Mouse (Mus musculus): ENCODE measurements around the gene Poll. TPM values are rescaled to one million over a fixed set of nuclear protein-coding genes. Genes with fewer than 3 reads are reported as not detected.

Poll gene
- polyA plus RNA-seq, 1 experiment from 2014 or later, result 5.8 TPM

GRCm38 (mm10) chr19:45580235-45580634, 19.9 kb upstream of the Poll start:
- H3K36me3 ChIP-seq (ENCODE audit: control insufficient read depth, insufficient read depth), result peaks cover 29% of the 10 kb centered on the region
- no peak overlapping the region for H3K4me3 ChIP-seq (ENCODE audit: low read depth, low read length)
- no peaks in the 10 kb centered on the region for H3K9me3 ChIP-seq (ENCODE audit: control insufficient read depth)
- H3K4me1 ChIP-seq (replicated peaks; ENCODE audit: control insufficient read depth, insufficient read depth, low read length), result peaks cover 12% of the 10 kb centered on the region; the same call in 1 of the 2 replicates
- H3K9ac ChIP-seq (ENCODE audit: low read depth, low read length), result no peak overlapping the region
- H3K4me2 ChIP-seq (replicated peaks; ENCODE audit: low read depth), result no peak overlapping the region
- H3K27me3 ChIP-seq (replicated peaks; ENCODE audit: control insufficient read depth, insufficient read depth, low read length), result no peaks in the 10 kb centered on the region
- no peak for TF ChIP-seq CTCF (IDR thresholded peaks at IDR 0.05; ENCODE audit: low read depth)
- WGBS, result 77% methylated on average over 12 of the region's 12 CpGs
- no peak overlapping the region for H3K27ac ChIP-seq (ENCODE audit: low read depth, low read length)
- no peak for ATAC-seq

GRCm38 (mm10) chr19:45579416-45579815, 19.1 kb upstream of the Poll start:
- H3K9ac ChIP-seq (ENCODE audit: low read depth, low read length), result no peak overlapping the region
- no peak for ATAC-seq
- H3K27ac ChIP-seq (ENCODE audit: low read depth, low read length), result no peak overlapping the region
- H3K4me1 ChIP-seq (replicated peaks; ENCODE audit: control insufficient read depth, insufficient read depth, low read length), result peaks cover 16% of the 10 kb centered on the region; the same call in 1 of the 2 replicates
- H3K9me3 ChIP-seq (ENCODE audit: control insufficient read depth), result no peaks in the 10 kb centered on the region
- peaks cover 29% of the 10 kb centered on the region for H3K36me3 ChIP-seq (ENCODE audit: control insufficient read depth, insufficient read depth)
- no peak for TF ChIP-seq CTCF (IDR thresholded peaks at IDR 0.05; ENCODE audit: low read depth)
- no peak overlapping the region for H3K4me2 ChIP-seq (replicated peaks; ENCODE audit: low read depth)
- no peak overlapping the region for H3K4me3 ChIP-seq (ENCODE audit: low read depth, low read length)
- no peaks in the 10 kb centered on the region for H3K27me3 ChIP-seq (replicated peaks; ENCODE audit: control insufficient read depth, insufficient read depth, low read length)
- 88% methylated on average over 7 of the region's 7 CpGs for WGBS

DNA sequence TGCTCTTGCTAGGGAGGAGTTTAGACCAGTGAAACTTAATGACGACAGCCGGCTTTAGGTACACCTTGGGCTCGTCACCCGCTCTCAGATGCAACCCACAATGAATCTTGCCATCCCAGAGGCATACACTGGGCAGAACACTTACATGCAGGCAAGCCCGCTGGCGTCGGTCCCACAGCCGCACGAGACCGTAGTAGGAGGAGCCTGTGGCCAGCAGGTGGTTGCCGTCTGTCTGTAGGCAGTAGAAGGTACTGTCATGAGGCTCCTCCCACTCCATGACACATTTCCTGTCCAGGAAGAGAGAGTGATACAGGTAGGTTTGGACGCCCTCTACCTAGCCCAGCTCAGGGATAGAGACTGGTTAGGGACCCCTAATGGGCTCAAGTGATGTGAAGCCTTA, 18.6 kb upstream of the Poll start:
- 80% methylated on average over 12 of the region's 12 CpGs for WGBS
- no peaks in the 10 kb centered on the region for H3K27me3 ChIP-seq (replicated peaks; ENCODE audit: control insufficient read depth, insufficient read depth, low read length)
- peaks cover 16% of the 10 kb centered on the region; the same call in 1 of the 2 replicates for H3K4me1 ChIP-seq (replicated peaks; ENCODE audit: control insufficient read depth, insufficient read depth, low read length)
- no peak overlapping the region for H3K27ac ChIP-seq (ENCODE audit: low read depth, low read length)
- H3K9me3 ChIP-seq (ENCODE audit: control insufficient read depth), result no peaks in the 10 kb centered on the region
- no peak overlapping the region for H3K9ac ChIP-seq (ENCODE audit: low read depth, low read length)
- no peak for TF ChIP-seq CTCF (IDR thresholded peaks at IDR 0.05; ENCODE audit: low read depth)
- no peak overlapping the region for H3K4me2 ChIP-seq (replicated peaks; ENCODE audit: low read depth)
- H3K4me3 ChIP-seq (ENCODE audit: low read depth, low read length), result no peak overlapping the region
- ATAC-seq, result no peak
- H3K36me3 ChIP-seq (ENCODE audit: control insufficient read depth, insufficient read depth), result peaks cover 29% of the 10 kb centered on the region

- 60% methylated on average over 14 of the region's 14 CpGs for WGBS
- no peak for TF ChIP-seq CTCF (IDR thresholded peaks at IDR 0.05; ENCODE audit: low read depth)
- no peaks in the 10 kb centered on the region for H3K9me3 ChIP-seq (ENCODE audit: control insufficient read depth)
- no peak for ATAC-seq
- peaks cover 39% of the 10 kb centered on the region for H3K36me3 ChIP-seq (ENCODE audit: control insufficient read depth, insufficient read depth)
- peaks cover 16% of the 10 kb centered on the region; the same call in 1 of the 2 replicates for H3K4me1 ChIP-seq (replicated peaks; ENCODE audit: control insufficient read depth, insufficient read depth, low read length)
- no peak overlapping the region for H3K27ac ChIP-seq (ENCODE audit: low read depth, low read length)
- no peak overlapping the region; the same call in 1 of the 2 replicates for H3K4me2 ChIP-seq (replicated peaks; ENCODE audit: low read depth)
- no peak overlapping the region for H3K9ac ChIP-seq (ENCODE audit: low read depth, low read length)
- no peaks in the 10 kb centered on the region for H3K27me3 ChIP-seq (replicated peaks; ENCODE audit: control insufficient read depth, insufficient read depth, low read length)
- no peak overlapping the region for H3K4me3 ChIP-seq (ENCODE audit: low read depth, low read length)
Measured at GRCm38 (mm10) chr19:45577141-45577750, 16.9 kb upstream of the Poll start.

DNA sequence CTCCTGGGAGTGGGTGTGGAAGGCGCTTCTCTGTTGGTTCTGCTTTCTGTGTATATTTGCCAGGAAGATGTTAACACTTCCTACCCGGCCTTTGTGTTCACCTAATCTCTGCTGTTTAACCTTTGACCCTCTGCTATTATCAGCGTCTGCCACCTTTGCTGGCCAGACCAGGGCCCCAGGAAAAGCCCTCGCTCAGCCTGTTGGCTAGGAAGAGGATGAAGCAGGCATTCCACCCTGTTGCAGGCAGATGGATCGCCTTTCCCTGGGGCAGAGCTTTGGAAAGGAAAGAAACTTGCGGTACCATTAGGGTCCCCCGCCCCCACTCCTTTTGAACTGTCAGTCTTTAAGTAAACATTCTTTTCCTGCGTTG, 15.3 kb upstream of the Poll start:
- Histone ChIP-seq H3K9me3 (ENCODE audit: control insufficient read depth) (no peaks in the 10 kb centered on the region), H3K4me1 (replicated peaks; ENCODE audit: control insufficient read depth, insufficient read depth, low read length) (peaks cover 16% of the 10 kb centered on the region; the same call in 1 of the 2 replicates), H3K9ac (ENCODE audit: low read depth, low read length) (0 out of 2 replicates have a peak overlapping the region, but pooled peaks have one; percentile 18), H3K4me2 (replicated peaks; ENCODE audit: low read depth) (peak overlapping the region; percentile 42), H3K27ac (ENCODE audit: low read depth, low read length) (peak overlapping the region; percentile 52), H3K27me3 (replicated peaks; ENCODE audit: control insufficient read depth, insufficient read depth, low read length) (no peaks in the 10 kb centered on the region), H3K36me3 (ENCODE audit: control insufficient read depth, insufficient read depth) (peaks cover 43% of the 10 kb centered on the region), H3K4me3 (ENCODE audit: low read depth, low read length) (no peak overlapping the region)
- 10% methylated on average over 8 of the region's 8 CpGs for WGBS
- TF ChIP-seq CTCF (IDR thresholded peaks at IDR 0.05; ENCODE audit: low read depth), result no peak
- peak; percentile 69 for ATAC-seq

DNA sequence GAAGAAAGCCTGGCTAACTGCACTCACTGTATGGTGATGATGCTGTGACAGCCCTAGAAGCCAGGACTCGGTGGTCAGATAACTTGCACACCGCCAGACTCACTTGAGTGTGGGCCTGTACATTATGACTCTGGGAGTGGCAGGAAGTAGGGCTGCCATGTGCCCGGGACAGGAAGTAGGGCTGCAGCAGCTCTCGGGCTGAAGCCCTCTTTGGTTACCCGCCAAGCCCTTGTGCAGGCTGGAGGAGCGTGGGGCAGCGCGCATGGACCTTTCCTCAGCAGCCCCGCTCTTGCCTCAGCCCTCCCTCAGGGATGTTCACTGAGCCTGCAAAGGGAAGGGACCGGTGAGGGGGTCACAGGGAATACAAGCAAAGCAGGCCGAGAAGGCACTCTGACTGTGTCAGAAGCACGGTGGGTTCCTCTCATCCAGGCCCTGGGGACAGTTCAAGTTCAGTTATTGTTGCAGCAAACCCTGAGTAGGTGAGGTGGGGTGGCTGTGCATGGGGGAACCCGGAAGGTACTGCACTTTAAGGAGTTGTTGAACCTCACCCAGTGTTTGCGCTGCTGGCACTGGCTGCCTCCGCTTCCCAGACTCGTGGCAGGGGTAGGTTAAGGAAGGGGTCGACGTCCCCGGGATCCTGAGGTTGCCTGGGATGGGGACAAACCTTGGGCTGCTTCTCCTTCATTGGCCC, 14.8 kb upstream of the Poll start:
- peak; percentile 39 for ATAC-seq
- H3K27me3 ChIP-seq (replicated peaks; ENCODE audit: control insufficient read depth, insufficient read depth, low read length), result no peaks in the 10 kb centered on the region
- TF ChIP-seq CTCF (IDR thresholded peaks at IDR 0.05; ENCODE audit: low read depth), result no peak
- 30% methylated on average over 19 of the region's 19 CpGs for WGBS
- H3K9me3 ChIP-seq (ENCODE audit: control insufficient read depth), result no peaks in the 10 kb centered on the region
- H3K9ac ChIP-seq (ENCODE audit: low read depth, low read length), result no peak overlapping the region
- H3K4me2 ChIP-seq (replicated peaks; ENCODE audit: low read depth), result peak overlapping the region; percentile 42
- peaks cover 43% of the 10 kb centered on the region for H3K36me3 ChIP-seq (ENCODE audit: control insufficient read depth, insufficient read depth)
- peaks cover 16% of the 10 kb centered on the region; the same call in 1 of the 2 replicates for H3K4me1 ChIP-seq (replicated peaks; ENCODE audit: control insufficient read depth, insufficient read depth, low read length)
- H3K4me3 ChIP-seq (ENCODE audit: low read depth, low read length), result no peak overlapping the region
- peak overlapping the region; percentile 52 for H3K27ac ChIP-seq (ENCODE audit: low read depth, low read length)

Data from intestine, postnatal 0 days (tissue).